In the genomic region with DNA sequence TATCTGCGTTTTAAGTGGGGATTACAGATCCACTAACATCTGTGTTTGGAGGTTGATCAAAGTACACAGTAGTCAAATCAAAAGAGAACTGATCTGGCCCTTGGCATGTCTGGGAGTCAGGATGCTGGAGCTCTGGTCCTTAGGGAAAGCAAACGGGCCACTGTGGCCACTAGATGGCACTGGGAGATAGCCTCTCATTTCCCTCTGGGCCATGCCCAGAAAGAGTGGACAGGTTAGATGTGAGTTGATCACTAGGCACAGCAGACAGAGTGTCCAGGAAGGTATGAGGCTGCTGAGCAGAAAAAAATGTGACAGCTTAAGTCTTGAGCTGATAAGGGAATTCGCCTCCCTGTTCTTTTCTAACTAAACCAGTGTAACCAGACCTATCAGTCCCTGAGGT, we compare ENCODE assay signal across 8 mouse cellular contexts. TPM values are rescaled to one million over a fixed set of nuclear protein-coding genes. Genes with fewer than 3 reads are reported as not detected.
DNase-seq lines count a peak whose midpoint lies in the region; ATAC-seq and TF ChIP-seq lines count a peak whose summit lies in the region.

No protein-coding gene starts in this region.

- ATAC-seq in hindbrain, embryonic 12.5 days (ENCODE audit: low FRiP score): no peak
- ATAC-seq in embryonic facial prominence, embryonic 11.5 days (replicated peaks; ENCODE audit: insufficient number of reproducible peaks, low FRiP score, low TSS enrichment, low read depth): peak; percentile 66; the same call in 1 of the 2 replicates
- peak; percentile 56; the same call in 1 of the 2 replicates for ATAC-seq in hindbrain, postnatal 0 days
- no peak for ATAC-seq in midbrain, postnatal 0 days (ENCODE audit: low FRiP score)

- no peak overlapping the region for H3K4me3 ChIP-seq in hindbrain, embryonic 10.5 days
- H3K4me3 ChIP-seq in hindbrain, embryonic 12.5 days: no peak overlapping the region
- H3K4me3 ChIP-seq in embryonic facial prominence, embryonic 11.5 days (ENCODE audit: low read depth, low read length): no peak overlapping the region
- H3K4me3 ChIP-seq in hindbrain, postnatal 0 days (ENCODE audit: low read length): no peak overlapping the region
- H3K4me3 ChIP-seq in midbrain, postnatal 0 days (ENCODE audit: low read depth, low read length): no peak overlapping the region

- no peaks in the 10 kb centered on the region for H3K27me3 ChIP-seq in hindbrain, embryonic 10.5 days (ENCODE audit: insufficient read depth, poor library complexity, severe bottlenecking)
- H3K27me3 ChIP-seq in hindbrain, embryonic 12.5 days: no peaks in the 10 kb centered on the region; the same call in 1 of the 2 replicates
- no peaks in the 10 kb centered on the region for H3K27me3 ChIP-seq in embryonic facial prominence, embryonic 11.5 days (ENCODE audit: control insufficient read depth, insufficient read depth, low read length)
- no peaks in the 10 kb centered on the region for H3K27me3 ChIP-seq in hindbrain, postnatal 0 days (ENCODE audit: insufficient read depth, low read length)
- no peaks in the 10 kb centered on the region for H3K27me3 ChIP-seq in midbrain, postnatal 0 days (ENCODE audit: insufficient read depth, low read length)

- no peaks in the 10 kb centered on the region for H3K36me3 ChIP-seq in hindbrain, embryonic 10.5 days
- no peaks in the 10 kb centered on the region for H3K36me3 ChIP-seq in hindbrain, embryonic 12.5 days
- H3K36me3 ChIP-seq in embryonic facial prominence, embryonic 11.5 days (replicated peaks; ENCODE audit: control insufficient read depth, insufficient read depth, low read depth, low read length): no peaks in the 10 kb centered on the region
- no peaks in the 10 kb centered on the region for H3K36me3 ChIP-seq in hindbrain, postnatal 0 days (ENCODE audit: insufficient read depth, low read length)
- no peaks in the 10 kb centered on the region for H3K36me3 ChIP-seq in midbrain, postnatal 0 days (ENCODE audit: insufficient read depth, low read length)

- H3K9ac ChIP-seq in hindbrain, embryonic 12.5 days: no peak overlapping the region
- no peak overlapping the region for H3K9ac ChIP-seq in embryonic facial prominence, embryonic 11.5 days (replicated peaks; ENCODE audit: low read length)
- H3K9ac ChIP-seq in hindbrain, postnatal 0 days (replicated peaks; ENCODE audit: low read length): no peak overlapping the region
- H3K9ac ChIP-seq in midbrain, postnatal 0 days (replicated peaks; ENCODE audit: low read length, poor library complexity, severe bottlenecking): no peak overlapping the region

- H3K4me1 ChIP-seq in hindbrain, embryonic 10.5 days (replicated peaks): 0 out of 2 replicates have a peak, but pooled peaks cover under 1% of the 10 kb centered on the region
- no peaks in the 10 kb centered on the region for H3K4me1 ChIP-seq in hindbrain, embryonic 12.5 days
- no peaks in the 10 kb centered on the region for H3K4me1 ChIP-seq in embryonic facial prominence, embryonic 11.5 days (ENCODE audit: control insufficient read depth, insufficient read depth, low read length)
- no peaks in the 10 kb centered on the region for H3K4me1 ChIP-seq in hindbrain, postnatal 0 days (ENCODE audit: insufficient read depth, low read length)
- no peaks in the 10 kb centered on the region for H3K4me1 ChIP-seq in midbrain, postnatal 0 days (ENCODE audit: insufficient read depth, low read length)

- H3K4me2 ChIP-seq in hindbrain, embryonic 12.5 days (replicated peaks): no peak overlapping the region
- no peak overlapping the region for H3K4me2 ChIP-seq in embryonic facial prominence, embryonic 11.5 days (ENCODE audit: low read depth, low read length)
- H3K4me2 ChIP-seq in hindbrain, postnatal 0 days (ENCODE audit: low read depth, low read length): no peak overlapping the region
- no peak overlapping the region for H3K4me2 ChIP-seq in midbrain, postnatal 0 days (ENCODE audit: low read depth, low read length, poor library complexity, severe bottlenecking)

- peak; percentile 78 for TF ChIP-seq CTCF in hindbrain, postnatal 0 days (IDR thresholded peaks at IDR 0.05; ENCODE audit: low read depth)
- peak; percentile 77 for TF ChIP-seq CTCF in midbrain, postnatal 0 days (IDR thresholded peaks at IDR 0.05)

- WGBS in hindbrain, embryonic 10.5 days: 10% methylated on average over 3 of the region's 3 CpGs
- WGBS in hindbrain, embryonic 12.5 days: 14% methylated on average over 3 of the region's 3 CpGs
- WGBS in embryonic facial prominence, embryonic 11.5 days: 11% methylated on average over 3 of the region's 3 CpGs
- WGBS in hindbrain, postnatal 0 days: 17% methylated on average over 3 of the region's 3 CpGs
- WGBS in midbrain, postnatal 0 days: 11% methylated on average over 3 of the region's 3 CpGs

- DNase-seq in hindbrain, embryonic 10.5 days (ENCODE audit: low spot score): peak; percentile 58
- peak; percentile 52 for DNase-seq in adrenal gland, adult 8-10 months
- DNase-seq in embryonic facial prominence, embryonic 11.5 days (ENCODE audit: low spot score): peak; percentile 72
- peak; percentile 80 for DNase-seq in hindbrain, postnatal 0 days (ENCODE audit: low spot score)
- DNase-seq in left cerebral cortex, adult 18-20 months (ENCODE audit: low spot score in 2 of 2): peak; percentile 67 to 72
- DNase-seq in midbrain, postnatal 0 days (ENCODE audit: low spot score): peak; percentile 72
- DNase-seq in thymus, postnatal 4 days: peak; percentile 40

- no peak overlapping the region for H3K27ac ChIP-seq in hindbrain, embryonic 10.5 days
- no peak overlapping the region for H3K27ac ChIP-seq in hindbrain, embryonic 12.5 days
- H3K27ac ChIP-seq in embryonic facial prominence, embryonic 11.5 days (replicated peaks; ENCODE audit: low read depth, low read length): no peak overlapping the region
- no peak overlapping the region for H3K27ac ChIP-seq in hindbrain, postnatal 0 days
- no peak overlapping the region for H3K27ac ChIP-seq in midbrain, postnatal 0 days (ENCODE audit: low read depth, low read length)

- H3K9me3 ChIP-seq in hindbrain, embryonic 10.5 days: no peaks in the 10 kb centered on the region
- no peaks in the 10 kb centered on the region for H3K9me3 ChIP-seq in hindbrain, embryonic 12.5 days (replicated peaks)
- H3K9me3 ChIP-seq in embryonic facial prominence, embryonic 11.5 days (replicated peaks; ENCODE audit: control insufficient read depth, low read length): no peaks in the 10 kb centered on the region
- no peaks in the 10 kb centered on the region for H3K9me3 ChIP-seq in hindbrain, postnatal 0 days (ENCODE audit: low read length)
- H3K9me3 ChIP-seq in midbrain, postnatal 0 days (ENCODE audit: low read length): no peaks in the 10 kb centered on the region

RNA-seq across cellular contexts. Expression of a gene that starts 6.1 kb away (rescaled TPM):
- 6.7 TPM in 2 replicates for polyA plus RNA-seq in hindbrain, embryonic 10.5 days (2016; fragmentation: Nextera tagmentation; extraction: Ambion mirVana)
- polyA plus RNA-seq in hindbrain, embryonic 12.5 days (2016; fragmentation: Nextera tagmentation; extraction: Ambion mirVana): 4.9 and 5.7 TPM in 2 replicates
- total RNA-seq in adrenal gland, adult 8-10 months (2022): 1 to 10 TPM; 2.6 to 6.1 (median 4.3) TPM
- 2.5 and 3.5 TPM in 2 replicates for polyA plus RNA-seq in embryonic facial prominence, embryonic 11.5 days (2014; fragmentation: Nextera tagmentation; extraction: Ambion mirVana)
- 5.5 and 5.9 TPM in 2 replicates for total RNA-seq in hindbrain, postnatal 0 days (2014; rRNA removed)
- 1.2 and 1.4 TPM in 2 replicates for polyA plus RNA-seq in hindbrain, postnatal 0 days (2015; fragmentation: Nextera tagmentation; extraction: Ambion mirVana)
- total RNA-seq in left cerebral cortex, adult 18-20 months (2021): 10 to 100 TPM in 1 of 2 experiments, 1 to 10 TPM in 1; 9.9 to 12.5 TPM
- total RNA-seq in midbrain, postnatal 0 days (2014; rRNA removed): 5.4 and 6.1 TPM in 2 replicates
- polyA plus RNA-seq in midbrain, postnatal 0 days (2015; fragmentation: Nextera tagmentation; extraction: Ambion mirVana): 1.00 and 1.1 TPM in 2 replicates

RNA-seq across cellular contexts. Expression of a gene that starts 15.5 kb away (rescaled TPM):
- polyA plus RNA-seq in hindbrain, embryonic 10.5 days (2016; fragmentation: Nextera tagmentation; extraction: Ambion mirVana): 4.5 and 7.3 TPM in 2 replicates
- 23.6 and 27.5 TPM in 2 replicates for polyA plus RNA-seq in hindbrain, embryonic 12.5 days (2016; fragmentation: Nextera tagmentation; extraction: Ambion mirVana)
- total RNA-seq in adrenal gland, adult 8-10 months (2022): 10 to 100 TPM in 2 of 4 experiments, 1 to 10 TPM in 2; 6.8 to 19.5 (median 11.7) TPM
- 3.5 and 3.9 TPM in 2 replicates for polyA plus RNA-seq in embryonic facial prominence, embryonic 11.5 days (2014; fragmentation: Nextera tagmentation; extraction: Ambion mirVana)
- 192 and 214 TPM in 2 replicates for total RNA-seq in hindbrain, postnatal 0 days (2014; rRNA removed)
- 51.0 and 54.4 TPM in 2 replicates for polyA plus RNA-seq in hindbrain, postnatal 0 days (2015; fragmentation: Nextera tagmentation; extraction: Ambion mirVana)
- 10 to 100 TPM; 24.8 to 25.5 TPM for total RNA-seq in left cerebral cortex, adult 18-20 months (2021)
- total RNA-seq in midbrain, postnatal 0 days (2014; rRNA removed): 214 and 215 TPM in 2 replicates
- 63.2 and 65.9 TPM in 2 replicates for polyA plus RNA-seq in midbrain, postnatal 0 days (2015; fragmentation: Nextera tagmentation; extraction: Ambion mirVana)

Comparison
In these comparisons a context has a peak if more than half of its experiments do, and no peak if none do; other contexts are left out.
1. ATAC-seq: peak in embryonic facial prominence, embryonic 11.5 days (single experiment) and hindbrain, postnatal 0 days (single experiment); none in hindbrain, embryonic 12.5 days (single experiment) and midbrain, postnatal 0 days (single experiment).
2. Peak in every context shown above with its lines, with median percentiles within 50 percentile points of each other: DNase-seq.